Mouse (Mus musculus): ENCODE data around the gene Lrrc1. TPM values are rescaled to one million over a fixed set of nuclear protein-coding genes. Genes with fewer than 3 reads are reported as not detected.
"Not testable (repeated sequence)": the region's sequence is repeated elsewhere in the genome, so short reads cannot be mapped to it uniquely, and the experiment has no call there.

Lrrc1 gene
- polyA plus RNA-seq (2016; fragmentation: Nextera tagmentation; extraction: Ambion mirVana): 4.0 and 4.4 TPM in 2 replicates

DNA sequence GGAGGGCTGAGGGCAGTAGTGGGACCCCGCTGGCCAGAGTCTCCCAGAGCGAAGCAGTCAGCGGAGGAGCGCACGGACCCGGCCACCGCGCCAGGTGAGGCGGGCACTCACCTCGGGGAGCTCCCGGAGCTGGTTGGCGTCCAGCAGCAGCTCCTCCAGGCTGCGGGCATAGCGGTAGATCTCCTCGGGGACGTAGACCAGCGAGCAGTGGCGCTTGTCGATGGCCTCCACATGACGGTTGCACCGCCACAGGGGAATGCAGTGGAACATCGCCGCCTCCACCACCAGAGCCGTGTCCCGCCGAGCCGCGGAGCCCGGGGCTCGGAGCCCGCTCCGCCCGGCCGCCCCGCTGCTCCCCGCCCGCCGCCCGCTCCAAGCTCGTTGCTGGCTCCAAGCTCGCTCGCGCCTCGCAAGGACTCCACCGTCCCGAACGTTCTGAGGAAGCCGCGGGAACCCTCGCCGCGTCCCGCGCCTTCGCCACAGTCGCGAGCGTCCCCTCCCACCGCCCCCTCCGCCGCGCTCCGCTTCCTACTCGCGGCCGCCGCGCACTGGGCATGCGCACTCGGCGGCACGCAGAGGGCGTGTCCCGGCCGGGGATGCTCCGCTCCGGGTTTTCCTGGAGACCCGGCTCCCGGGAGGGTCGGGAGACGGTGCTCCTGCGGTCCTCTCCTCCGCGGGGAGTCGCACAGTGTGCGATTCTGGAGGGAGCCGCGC lies at the start of gene Lrrc1:
Lrrc1 (minus strand) TSS at position 517 of the 714 bp plus-strand sequence.
- Histone ChIP-seq H3K4me2 (peak within 1 kb of the TSS; percentile 97), H3K9me3 (replicated peaks) (no peaks in the 10 kb centered on the region), H3K36me3 (no peaks in the 10 kb centered on the region), H3K9ac (peak within 1 kb of the TSS; percentile 75), H3K27me3 (replicated peaks) (peaks cover 24% of the 10 kb centered on the region), H3K4me3 (peak within 1 kb of the TSS; percentile 73), H3K4me1 (peaks cover 22% of the 10 kb centered on the region), H3K27ac (peak within 1 kb of the TSS; percentile 33; the same call in 1 of the 2 replicates)
- ATAC-seq: peak; percentile 84
- whole genome bisulfite sequencing (ENCODE audit: insufficient replicate concordance): under 1% methylated on average over 88 of the region's 88 CpGs

DNA sequence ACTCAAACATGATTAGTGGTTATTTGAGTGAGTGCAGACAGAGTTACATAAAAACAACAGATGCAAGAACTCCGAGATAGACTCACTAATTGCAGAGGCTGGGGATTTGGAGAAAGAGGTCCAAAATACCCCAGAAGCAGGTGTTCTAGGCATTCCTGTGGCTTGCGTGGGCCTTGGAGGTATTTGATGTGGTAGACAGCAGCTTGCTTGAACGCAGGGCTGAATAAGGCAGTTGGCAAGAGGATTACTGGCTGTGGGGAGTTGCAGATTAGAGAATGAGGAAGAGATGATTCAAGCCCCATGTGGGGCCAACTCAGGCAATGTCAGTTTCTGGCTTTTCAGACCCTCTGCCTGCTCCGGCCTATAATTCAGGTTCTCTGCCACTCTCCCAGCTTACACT lies 47.8 kb upstream of the Lrrc1 start:
- no peaks in the 10 kb centered on the region for H3K9me3 ChIP-seq (replicated peaks)
- H3K27me3 ChIP-seq (replicated peaks): no peaks in the 10 kb centered on the region; the same call in 1 of the 2 replicates
- ATAC-seq: no peak
- no peak overlapping the region for H3K4me3 ChIP-seq
- WGBS (ENCODE audit: insufficient replicate concordance): 38% methylated on average over 4 of the region's 4 CpGs
- no peak overlapping the region for H3K9ac ChIP-seq
- no peak overlapping the region for H3K4me2 ChIP-seq
- H3K36me3 ChIP-seq: no peaks in the 10 kb centered on the region
- H3K27ac ChIP-seq: no peak overlapping the region
- H3K4me1 ChIP-seq: no peaks in the 10 kb centered on the region

DNA sequence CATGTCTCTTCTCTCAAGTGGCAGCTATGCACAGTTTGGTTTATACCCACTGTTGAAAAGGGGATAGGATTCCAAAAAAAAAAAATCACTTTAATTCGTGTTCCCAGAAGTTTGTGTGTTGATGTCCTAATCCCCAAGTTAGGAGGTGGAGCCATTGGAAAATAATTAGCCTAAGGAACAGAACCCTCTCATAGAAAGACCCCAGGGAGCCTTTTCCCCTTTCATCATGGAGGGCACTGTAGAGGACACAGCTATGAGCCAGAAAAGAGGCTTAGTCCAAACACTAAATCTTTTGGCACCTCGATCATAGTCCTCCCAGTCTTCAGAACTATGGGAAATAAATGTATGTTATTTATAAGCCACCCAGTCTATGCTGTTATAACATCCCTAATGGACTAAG lies 44.8 kb upstream of the Lrrc1 start:
- 40% methylated on average over 2 of the region's 2 CpGs for WGBS (ENCODE audit: insufficient replicate concordance)
- Histone ChIP-seq H3K9ac (no peak overlapping the region), H3K27ac (no peak overlapping the region), H3K9me3 (replicated peaks) (no peaks in the 10 kb centered on the region), H3K4me2 (no peak overlapping the region), H3K4me3 (no peak overlapping the region), H3K27me3 (replicated peaks) (no peaks in the 10 kb centered on the region; the same call in 1 of the 2 replicates), H3K36me3 (no peaks in the 10 kb centered on the region), H3K4me1 (no peaks in the 10 kb centered on the region)
- no peak for ATAC-seq

DNA sequence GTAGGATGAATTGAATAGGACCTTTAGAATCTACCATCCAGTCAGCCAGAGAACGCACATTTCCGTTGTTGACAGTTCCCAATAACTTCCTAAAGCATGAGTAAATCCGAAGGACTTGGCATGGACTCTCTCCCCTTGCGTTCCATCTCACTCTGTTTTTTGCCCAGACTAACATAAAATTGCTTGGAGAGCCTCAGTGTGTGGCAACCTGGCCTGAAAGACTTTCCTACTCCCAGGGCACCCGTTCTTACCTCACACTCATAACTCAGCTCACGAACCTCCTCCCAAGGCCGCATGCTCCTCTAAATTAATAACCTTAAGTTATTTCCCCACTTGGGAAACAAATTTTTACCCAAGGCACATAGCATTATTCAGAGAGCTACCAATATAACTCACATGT lies 42.9 kb upstream of the Lrrc1 start:
- no peak overlapping the region for H3K4me2 ChIP-seq
- no peak overlapping the region for H3K4me3 ChIP-seq
- no peak overlapping the region for H3K9ac ChIP-seq
- H3K4me1 ChIP-seq: no peaks in the 10 kb centered on the region
- no peaks in the 10 kb centered on the region for H3K36me3 ChIP-seq
- WGBS (ENCODE audit: insufficient replicate concordance): 75% methylated on average over 7 of the region's 7 CpGs
- ATAC-seq: no peak
- H3K27me3 ChIP-seq (replicated peaks): no peaks in the 10 kb centered on the region
- no peak overlapping the region for H3K27ac ChIP-seq
- H3K9me3 ChIP-seq (replicated peaks): no peaks in the 10 kb centered on the region

DNA sequence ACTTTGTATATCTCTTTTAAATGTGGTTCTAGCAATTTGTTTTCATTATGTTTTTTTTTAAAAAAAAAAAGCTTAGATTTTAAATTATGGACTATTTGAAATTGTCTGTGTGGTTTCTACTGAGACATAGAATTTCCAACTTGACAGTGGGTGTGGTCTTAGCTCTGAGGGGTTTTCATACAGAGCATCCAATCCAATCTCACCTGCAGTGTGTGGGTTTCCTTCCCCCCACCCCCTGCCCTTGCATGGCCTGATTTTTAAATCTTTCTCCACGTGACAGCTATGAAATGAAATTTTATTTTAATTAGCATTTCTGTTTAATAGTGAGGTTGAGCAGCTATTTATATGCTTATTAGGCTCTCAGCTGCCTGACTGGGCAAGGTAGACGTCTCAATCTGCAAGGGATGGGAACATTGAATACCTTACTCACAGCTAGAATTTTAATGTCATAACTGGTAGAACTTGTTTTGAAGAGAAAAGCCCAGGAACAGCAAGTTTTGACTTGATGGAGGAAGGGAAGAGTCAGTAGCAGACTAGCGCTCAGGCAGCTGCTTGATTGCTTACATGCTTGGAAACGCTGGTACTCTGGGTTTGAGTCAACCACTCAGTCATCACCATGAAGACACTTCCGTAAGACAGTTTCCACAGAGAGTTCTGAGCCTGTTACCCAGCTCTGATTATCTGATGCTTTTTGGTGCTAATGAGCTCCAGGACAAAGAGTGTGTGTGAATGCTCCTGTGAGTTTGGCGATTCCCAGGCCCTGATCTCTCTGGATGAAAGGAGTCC lies 42.3 kb upstream of the Lrrc1 start:
- Histone ChIP-seq H3K4me3 (no peak overlapping the region), H3K9me3 (replicated peaks) (no peaks in the 10 kb centered on the region), H3K4me2 (no peak overlapping the region), H3K36me3 (no peaks in the 10 kb centered on the region), H3K27me3 (replicated peaks) (no peaks in the 10 kb centered on the region), H3K4me1 (no peaks in the 10 kb centered on the region), H3K27ac (no peak overlapping the region), H3K9ac (no peak overlapping the region)
- ATAC-seq: no peak
- WGBS (ENCODE audit: insufficient replicate concordance): 58% methylated on average over 6 of the region's 6 CpGs

DNA sequence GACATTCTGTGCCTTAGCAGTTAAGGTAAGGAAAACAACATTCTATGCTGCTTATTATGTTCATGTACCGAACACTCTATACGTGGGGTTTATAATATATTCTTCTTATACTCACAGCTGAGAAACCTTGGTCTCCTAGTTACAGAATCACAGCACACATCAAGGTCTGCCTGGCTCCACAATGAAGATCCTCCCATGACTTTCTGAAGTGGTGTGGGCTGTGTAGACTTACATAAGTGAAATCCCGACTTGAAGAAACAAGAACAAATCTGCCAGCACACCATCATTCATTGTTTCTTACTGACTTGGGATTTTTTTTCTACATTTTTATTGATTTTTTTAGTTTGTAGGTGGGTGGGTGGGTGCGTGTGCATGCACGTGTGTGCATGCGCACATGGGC lies 40.1 kb upstream of the Lrrc1 start:
- Histone ChIP-seq H3K36me3 (no peaks in the 10 kb centered on the region), H3K9ac (no peak overlapping the region), H3K4me3 (no peak overlapping the region), H3K4me2 (no peak overlapping the region), H3K4me1 (no peaks in the 10 kb centered on the region), H3K27ac (no peak overlapping the region), H3K27me3 (replicated peaks) (0 out of 2 replicates have a peak, but pooled peaks cover 7% of the 10 kb centered on the region), H3K9me3 (replicated peaks) (no peaks in the 10 kb centered on the region)
- no peak for ATAC-seq
- 78% methylated on average over 6 of the region's 6 CpGs for WGBS (ENCODE audit: insufficient replicate concordance)

DNA sequence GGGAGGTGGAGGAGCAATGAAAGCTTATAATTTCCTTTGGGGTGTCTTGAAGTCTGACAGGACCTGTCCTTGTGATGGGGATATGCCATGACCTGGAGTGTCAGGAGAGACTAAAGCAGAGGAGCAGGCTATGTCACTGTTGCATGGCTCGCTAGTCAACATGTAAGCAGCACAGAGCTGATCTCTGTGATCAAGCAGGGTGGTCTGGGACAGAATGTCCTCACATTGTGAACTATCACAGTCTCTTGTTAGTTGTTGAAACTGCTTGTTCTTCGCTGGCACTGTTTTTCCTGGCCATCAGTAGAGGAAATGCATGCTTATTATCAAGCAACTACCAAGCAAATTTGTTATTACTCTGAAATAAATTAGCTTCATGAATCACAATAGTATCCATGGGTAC lies 38.6 kb upstream of the Lrrc1 start:
- Histone ChIP-seq H3K4me3 (no peak overlapping the region), H3K4me2 (no peak overlapping the region), H3K36me3 (no peaks in the 10 kb centered on the region), H3K9me3 (replicated peaks) (no peaks in the 10 kb centered on the region), H3K9ac (no peak overlapping the region), H3K27ac (no peak overlapping the region), H3K4me1 (no peaks in the 10 kb centered on the region), H3K27me3 (replicated peaks) (0 out of 2 replicates have a peak, but pooled peaks cover 7% of the 10 kb centered on the region)
- no peak for ATAC-seq
- WGBS (ENCODE audit: insufficient replicate concordance): 60% methylated on average over 2 of the region's 2 CpGs

DNA sequence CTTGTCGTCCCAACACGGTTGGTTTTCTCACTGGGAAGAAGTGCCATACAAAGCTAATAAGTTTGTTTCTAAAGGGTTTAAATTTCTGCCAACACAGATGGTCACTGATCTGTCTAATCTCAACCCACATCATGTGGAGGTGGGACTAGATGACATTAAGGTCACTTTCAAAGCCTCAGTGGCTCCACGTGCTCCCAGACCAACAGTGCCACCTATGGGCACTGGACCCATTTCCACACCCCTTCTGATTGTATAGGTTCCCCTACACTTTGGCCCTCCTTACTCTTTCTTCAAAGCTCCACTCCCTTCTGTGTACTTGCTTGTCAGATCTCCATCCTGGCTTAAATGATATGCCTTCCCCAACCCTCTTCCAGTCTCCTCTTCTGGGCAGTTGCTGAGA lies 35.2 kb upstream of the Lrrc1 start:
- WGBS (ENCODE audit: insufficient replicate concordance): 58% methylated on average over 3 of the region's 3 CpGs

DNA sequence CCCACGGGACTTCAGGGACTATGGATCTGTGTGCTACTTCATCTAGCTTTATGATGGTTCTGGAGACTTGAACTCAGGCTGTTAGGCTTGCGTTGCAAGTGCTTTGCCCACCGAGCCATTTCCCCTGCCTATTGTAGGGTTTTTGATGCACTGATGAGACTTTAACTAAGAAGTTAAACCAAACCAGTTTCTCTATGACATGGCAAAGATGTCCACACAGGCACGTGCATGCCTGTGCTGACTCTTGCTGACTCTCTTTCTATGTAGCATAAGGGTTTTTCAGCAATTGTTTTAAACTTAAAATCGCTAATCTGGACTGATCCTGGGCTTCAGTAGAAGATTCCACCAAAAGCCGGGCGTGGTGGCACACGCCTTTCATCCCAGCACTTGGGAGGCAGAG lies 33.3 kb upstream of the Lrrc1 start:
- no peak overlapping the region for H3K4me3 ChIP-seq
- no peaks in the 10 kb centered on the region for H3K36me3 ChIP-seq
- 0 out of 2 replicates have a peak, but pooled peaks cover 7% of the 10 kb centered on the region for H3K27me3 ChIP-seq (replicated peaks)
- H3K27ac ChIP-seq: no peak overlapping the region
- no peak for ATAC-seq
- H3K9me3 ChIP-seq (replicated peaks): no peaks in the 10 kb centered on the region
- H3K4me2 ChIP-seq: no peak overlapping the region
- no peak overlapping the region for H3K9ac ChIP-seq
- H3K4me1 ChIP-seq: no peaks in the 10 kb centered on the region
- WGBS (ENCODE audit: insufficient replicate concordance): 71% methylated on average over 8 of the region's 8 CpGs

More for the DNA sequence above, 35.2 kb upstream of the Lrrc1 start:
- 0 out of 2 replicates have a peak, but pooled peaks cover 7% of the 10 kb centered on the region for H3K27me3 ChIP-seq (replicated peaks)
- ATAC-seq: no peak
- H3K4me3 ChIP-seq: no peak overlapping the region
- no peak overlapping the region for H3K9ac ChIP-seq
- H3K9me3 ChIP-seq (replicated peaks): no peaks in the 10 kb centered on the region
- no peaks in the 10 kb centered on the region for H3K4me1 ChIP-seq
- no peak overlapping the region for H3K4me2 ChIP-seq
- H3K27ac ChIP-seq: no peak overlapping the region
- H3K36me3 ChIP-seq: no peaks in the 10 kb centered on the region

DNA sequence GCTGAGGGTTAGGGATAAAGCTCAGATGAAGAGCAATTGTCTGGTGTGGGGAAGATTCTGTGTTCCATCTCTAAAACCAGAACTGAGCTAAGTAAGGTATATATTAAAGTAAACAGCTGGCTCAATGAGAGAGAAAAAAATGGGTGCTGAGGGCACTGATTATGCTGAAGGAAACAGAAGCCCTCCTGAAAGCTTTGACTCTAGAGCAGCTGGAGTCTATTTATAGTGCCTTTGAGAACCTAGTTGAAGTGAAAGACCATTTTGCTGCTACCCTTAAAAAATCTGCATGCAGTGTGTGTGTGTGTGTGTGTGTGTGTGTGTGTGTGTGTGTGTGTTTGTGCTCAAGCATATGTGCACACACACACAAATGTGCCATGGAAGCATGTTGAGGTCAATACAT lies 32.7 kb upstream of the Lrrc1 start:
- no peak overlapping the region for H3K9ac ChIP-seq
- no peak for ATAC-seq
- 0 out of 2 replicates have a peak, but pooled peaks cover 7% of the 10 kb centered on the region for H3K27me3 ChIP-seq (replicated peaks)
- no peak overlapping the region for H3K27ac ChIP-seq
- no peaks in the 10 kb centered on the region for H3K9me3 ChIP-seq (replicated peaks)
- H3K4me1 ChIP-seq: no peaks in the 10 kb centered on the region
- no peak overlapping the region for H3K4me2 ChIP-seq
- H3K4me3 ChIP-seq: no peak overlapping the region
- no peaks in the 10 kb centered on the region for H3K36me3 ChIP-seq

DNA sequence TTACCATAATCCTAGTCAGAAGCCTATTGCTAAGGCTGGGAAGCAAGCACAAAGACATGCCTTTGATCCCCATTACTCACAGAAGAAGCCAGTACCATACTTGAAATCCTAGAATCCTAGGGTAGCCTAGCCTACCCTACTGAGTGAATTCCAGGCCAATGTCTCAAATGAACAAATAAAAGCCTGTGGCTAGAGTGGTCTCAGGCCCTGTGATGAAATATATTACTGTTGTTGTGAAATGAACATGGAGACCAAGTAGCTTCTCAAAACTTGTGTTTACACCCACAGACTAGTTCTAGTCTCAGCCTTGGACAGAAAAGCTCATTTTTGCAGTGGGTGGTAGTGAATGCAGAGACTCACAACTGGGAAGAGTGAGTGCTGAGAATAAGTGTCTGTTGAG lies 31.6 kb upstream of the Lrrc1 start:
- 0 out of 2 replicates have a peak, but pooled peaks cover under 1% of the 10 kb centered on the region for H3K27me3 ChIP-seq (replicated peaks)
- H3K4me2 ChIP-seq: no peak overlapping the region
- H3K27ac ChIP-seq: no peak overlapping the region
- H3K4me1 ChIP-seq: no peaks in the 10 kb centered on the region
- no peaks in the 10 kb centered on the region for H3K36me3 ChIP-seq
- no peak overlapping the region for H3K4me3 ChIP-seq
- H3K9me3 ChIP-seq (replicated peaks): no peaks in the 10 kb centered on the region
- H3K9ac ChIP-seq: no peak overlapping the region
- ATAC-seq: no peak

DNA sequence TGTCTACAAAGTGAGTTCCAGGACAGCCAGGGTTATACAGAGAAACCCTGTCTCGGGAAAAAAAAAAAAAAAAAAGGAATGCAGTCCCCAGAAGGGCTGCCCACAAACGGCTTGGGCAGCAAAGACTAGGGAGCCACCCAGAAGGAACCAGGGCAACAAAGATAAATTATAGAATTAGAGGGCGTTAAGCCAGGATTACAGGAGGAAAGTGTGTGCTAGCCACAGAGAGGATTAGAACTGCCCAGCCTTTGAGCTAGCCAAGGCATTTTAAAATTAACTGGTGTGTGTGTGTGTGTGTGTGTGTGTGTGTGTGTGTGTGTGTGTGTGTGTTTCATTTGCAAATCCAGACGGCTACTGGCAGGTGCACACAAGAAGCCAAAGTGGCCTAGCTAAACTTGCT lies 30.3 kb upstream of the Lrrc1 start:
- not testable (repeated sequence) for H3K4me1 ChIP-seq; H3K36me3 ChIP-seq; H3K27ac ChIP-seq; H3K9me3 ChIP-seq (replicated peaks); H3K9ac ChIP-seq; ATAC-seq; H3K27me3 ChIP-seq (replicated peaks); H3K4me2 ChIP-seq; H3K4me3 ChIP-seq
- WGBS (ENCODE audit: insufficient replicate concordance): 40% methylated on average over 4 of the region's 4 CpGs
